Mouse (Mus musculus) liver, embryonic 14.5 days (tissue): ENCODE measurements around the gene Ctns. TPM values are rescaled to one million over a fixed set of nuclear protein-coding genes. Genes with fewer than 3 reads are reported as not detected.
A peak's percentile ranks its signal among the peaks of the same experiment; 100 is the strongest.

Experiments
- ATAC-seq: fragments of 200-750 bp; cut with Nextera tagmentation; 2 replicates; pipeline ENCODE4 v1.8.0; 2017; ENCODE audit warnings: moderate number of reproducible peaks, mild to moderate bottlenecking, moderate library complexity; ENCODE audit not compliant: insufficient read depth
- DNase-seq, 3 experiments: peaks; one replicate each; pipeline ENCODE4 v3.0.0-alpha.2; 2012 to 2013; ENCODE audit warnings: low read depth in 3 of 3, low spot score in 3 of 3
- H3K27ac ChIP-seq: fragments of 300-500 bp; sonication (generic); 2 replicates; pipeline ENCODE4 v1.5.1; 2014; ENCODE audit warnings: moderate library complexity, mild to moderate bottlenecking, control low read depth, inconsistent platforms
- H3K27me3 ChIP-seq: fragments of 300-500 bp; sonication (generic); 2 replicates; pipeline ENCODE4 v1.6.1; 2014; ENCODE audit warnings: mild to moderate bottlenecking, low read length, moderate library complexity; ENCODE audit not compliant: control insufficient read depth, insufficient read depth
- H3K36me3 ChIP-seq: fragments of 300-500 bp; sonication (generic); replicated peaks from 2 replicates; pipeline ENCODE4 v1.6.1; 2014; ENCODE audit warnings: low read depth; ENCODE audit not compliant: control insufficient read depth, insufficient read depth
- H3K4me1 ChIP-seq, 2 experiments: fragments of 200-500 bp in 1 of 2; fragments of 300-500 bp in 1 of 2; sonication (generic) in 1 of 2; replicated peaks; 2 replicates each; pipeline ENCODE4 v1.6.1; 2012 to 2014; ENCODE audit warnings: antibody characterized with exemption in 1 of 2, inconsistent platforms in 1 of 2, low read length in 1 of 2; ENCODE audit not compliant: control insufficient read depth in 2 of 2, insufficient read depth in 2 of 2
- H3K4me2 ChIP-seq: fragments of 300-500 bp; sonication (generic); 2 replicates; pipeline ENCODE4 v1.6.1; 2014; ENCODE audit warnings: low read depth, mild to moderate bottlenecking, control low read depth, moderate library complexity
- H3K4me3 ChIP-seq, 2 experiments: fragments of 200-500 bp in 1 of 2; fragments of 300-500 bp in 1 of 2; sonication (generic) in 1 of 2; 2 replicates each; pipeline ENCODE4 v1.5.1; 2012 to 2014; ENCODE audit warnings: low read depth in 2 of 2, low read length in 2 of 2, mild to moderate bottlenecking in 2 of 2, control low read depth in 1 of 2, inconsistent platforms in 1 of 2, moderate library complexity in 1 of 2; ENCODE audit not compliant: insufficient read depth in 1 of 2
- H3K9ac ChIP-seq: fragments of 300-500 bp; sonication (generic); replicated peaks from 2 replicates; pipeline ENCODE4 v1.6.1; 2014; ENCODE audit warnings: mild to moderate bottlenecking, control low read depth, moderate library complexity
- H3K9me3 ChIP-seq: fragments of 300-500 bp; sonication (generic); 2 replicates; pipeline ENCODE4 v1.6.1; 2016; ENCODE audit warnings: low read length, mixed read lengths; ENCODE audit not compliant: control insufficient read depth
- CTCF ChIP-seq: IDR thresholded peaks from 2 replicates; pipeline ENCODE4 v1.5.1; 2016; ENCODE audit warnings: antibody characterized with exemption, low read depth, control low read depth
- EP300 ChIP-seq: IDR thresholded peaks from 2 replicates; pipeline ENCODE4 v1.6.1; 2016; ENCODE audit warnings: antibody characterized with exemption, low read depth
- WGBS: fragments of 180-500 bp; shearing (Covaris S2); extraction: QIAGEN DNeasy Blood & Tissue Kit; methylation state at CpG from one replicate; pipeline ENCODE4 v1.1.7; 2014; ENCODE audit not compliant: insufficient replicate concordance; 5-methylcytosine and 5-hydroxymethylcytosine counted together
- polyA plus RNA-seq, 2 experiments: library from polyadenylated mRNA; depleted of rRNA in 1 of 2; stranded (reverse) in 1 of 2; unstranded in 1 of 2; fragments of >200 nt; fragmentation: Nextera tagmentation in 1 of 2; extraction: Ambion mirVana in 1 of 2; gene quantifications; 2 replicates each; pipeline versions ENCODE4 v1.2.1 to v1.2.3; 2012 to 2014

Ctns gene
- polyA plus RNA-seq (2012; rRNA removed) (4.5 and 5.3 TPM in 2 replicates), polyA plus RNA-seq (2014; fragmentation: Nextera tagmentation; extraction: Ambion mirVana) (4.8 and 6.8 TPM in 2 replicates)

GRCm38 (mm10) chr11:73198603-73199229 lies at the start of gene Ctns:
TSS of gene Ctns (minus strand) at chr11:73199042.
- Histone ChIP-seq H3K4me3 (peak within 1 kb of the TSS; percentile 73 to 83), H3K4me2 (peak within 1 kb of the TSS; percentile 81), H3K9ac (peak within 1 kb of the TSS; percentile 88), H3K4me1 (peaks cover 4 to 8% of the 10 kb centered on the region in 2 experiments), H3K27ac (peak within 1 kb of the TSS; percentile 26), H3K27me3 (no peaks in the 10 kb centered on the region), H3K9me3 (no peaks in the 10 kb centered on the region), H3K36me3 (no peaks in the 10 kb centered on the region)
- DNase-seq (peak; percentile 74 to 87 (median 81)), ATAC-seq (peak; percentile 95)
- TF ChIP-seq CTCF (no peak), EP300 (no peak)
- WGBS: 2% methylated on average over 22 of the region's 22 CpGs

- ATAC-seq: no peak
- DNase-seq: no peak
- WGBS: 75% methylated on average over 4 of the region's 4 CpGs
- Histone ChIP-seq H3K9ac (no peak overlapping the region), H3K9me3 (no peaks in the 10 kb centered on the region), H3K27ac (no peak overlapping the region), H3K4me3 (no peak overlapping the region), H3K27me3 (no peaks in the 10 kb centered on the region), H3K4me2 (no peak overlapping the region), H3K36me3 (no peaks in the 10 kb centered on the region), H3K4me1 (no peaks in the 10 kb centered on the region)
- TF ChIP-seq CTCF: no peak
- TF ChIP-seq EP300: no peak
These were observed 43.9 kb upstream of the Ctns start for GRCm38 (mm10) chr11:73242777-73243176.

GRCm38 (mm10) chr11:73242199-73242598 lies 43.4 kb upstream of the Ctns start:
- no peak overlapping the region for H3K4me3 ChIP-seq
- no peaks in the 10 kb centered on the region for H3K27me3 ChIP-seq
- H3K9me3 ChIP-seq: no peaks in the 10 kb centered on the region
- TF ChIP-seq CTCF: no peak
- no peak for TF ChIP-seq EP300
- H3K9ac ChIP-seq: no peak overlapping the region
- WGBS: 68% methylated on average over 6 of the region's 6 CpGs
- ATAC-seq (no peak), DNase-seq (no peak)
- H3K4me1 ChIP-seq: no peaks in the 10 kb centered on the region
- no peak overlapping the region for H3K27ac ChIP-seq
- H3K4me2 ChIP-seq: no peak overlapping the region
- H3K36me3 ChIP-seq: no peaks in the 10 kb centered on the region

GRCm38 (mm10) chr11:73236731-73237130 lies 37.9 kb upstream of the Ctns start:
- H3K9ac ChIP-seq: no peak overlapping the region
- H3K4me2 ChIP-seq: no peak overlapping the region
- no peak for DNase-seq
- WGBS: 52% methylated on average over 3 of the region's 3 CpGs
- H3K4me3 ChIP-seq: no peak overlapping the region
- no peaks in the 10 kb centered on the region for H3K36me3 ChIP-seq
- H3K4me1 ChIP-seq: no peaks in the 10 kb centered on the region
- H3K9me3 ChIP-seq: no peaks in the 10 kb centered on the region
- TF ChIP-seq EP300 (no peak), CTCF (no peak)
- ATAC-seq: no peak
- no peak overlapping the region for H3K27ac ChIP-seq
- no peaks in the 10 kb centered on the region for H3K27me3 ChIP-seq

- Histone ChIP-seq H3K27ac (no peak overlapping the region), H3K36me3 (no peaks in the 10 kb centered on the region), H3K4me1 (no peaks in the 10 kb centered on the region), H3K27me3 (no peaks in the 10 kb centered on the region), H3K4me3 (no peak overlapping the region), H3K9ac (no peak overlapping the region), H3K4me2 (no peak overlapping the region), H3K9me3 (no peaks in the 10 kb centered on the region)
- WGBS: 22% methylated on average over 5 of the region's 5 CpGs
- ATAC-seq: no peak
- DNase-seq: no peak
- TF ChIP-seq CTCF: no peak
- TF ChIP-seq EP300: no peak
These were observed 37.3 kb upstream of the Ctns start for GRCm38 (mm10) chr11:73235990-73236701.
